Mouse (Mus musculus) E14TG2a.4 (cell line): Measurements from ENCODE around the gene Olfr1189.

Source experiments
- CTCF ChIP-seq: conservative IDR thresholded peaks from 2 replicates; pipeline ENCODE4 v1.5.1; 2014; ENCODE audit warnings: low read length
- NANOG ChIP-seq: IDR thresholded peaks from 2 replicates; pipeline ENCODE4 v1.6.1; 2014; ENCODE audit warnings: borderline replicate concordance, low read length, mixed read lengths
- POU5F1 ChIP-seq: IDR thresholded peaks from 2 replicates; pipeline ENCODE4 v1.6.1; 2014; ENCODE audit warnings: low read length, borderline replicate concordance

DNA sequence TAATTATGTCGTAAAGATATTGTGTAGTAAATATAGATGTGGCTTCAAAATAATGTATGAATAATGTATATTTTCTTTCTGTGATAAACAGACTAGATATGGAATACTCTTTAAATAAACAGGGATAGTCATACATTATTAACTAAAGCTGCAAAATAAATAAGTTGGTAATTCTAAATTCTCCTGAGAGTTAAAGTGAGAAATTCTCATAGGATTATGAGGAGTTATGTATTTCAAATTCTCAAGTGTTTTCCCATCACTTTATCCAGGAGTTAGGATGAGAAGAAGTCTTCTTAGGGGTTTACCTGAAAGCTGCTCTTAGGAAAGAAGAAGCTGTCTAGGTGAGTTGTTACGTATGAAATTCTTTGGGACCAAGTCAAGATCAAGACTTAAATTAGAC lies 29.6 kb upstream of the Olfr1189 start, which contains the start of gene Olfr1188:
- TF ChIP-seq CTCF = no peak
- no peak for TF ChIP-seq NANOG
- TF ChIP-seq POU5F1 = no peak
